In genomic region chr9:41161413-41161812, GRCm38 (mm10) we compare ENCODE assay signal across 9 mouse cellular contexts. TPM values are rescaled to one million over a fixed set of nuclear protein-coding genes. Genes with fewer than 3 reads are reported as not detected.
DNase-seq lines count a peak whose midpoint lies in the region; ATAC-seq lines count a peak whose summit lies in the region.
"Had no signal": no experiment of that assay in that cellular context is flagged by ENCODE, and none has a peak within 500 bp of the region (broad histone marks: within the 10 kb centered on the region; RNA-seq: fewer than 3 reads in every experiment).

Gene Ubash3b (minus strand): TSS chr9:41161697.

- H3K27me3 ChIP-seq in midbrain, embryonic 13.5 days, result peaks cover 12% of the 10 kb centered on the region; the same call in 1 of the 2 replicates
- peaks cover 35% of the 10 kb centered on the region for H3K27me3 ChIP-seq in midbrain, embryonic 10.5 days (ENCODE audit: low read depth, poor library complexity, severe bottlenecking)

- H3K9me3 ChIP-seq in midbrain, embryonic 13.5 days, result no peaks in the 10 kb centered on the region
- no peaks in the 10 kb centered on the region; the same call in 1 of the 2 replicates for H3K9me3 ChIP-seq in midbrain, embryonic 10.5 days (replicated peaks)

- H3K27ac ChIP-seq in midbrain, embryonic 13.5 days, result no peak within 1 kb of the TSS
- no peak within 1 kb of the TSS for H3K27ac ChIP-seq in midbrain, embryonic 10.5 days (replicated peaks)

- H3K36me3 ChIP-seq in midbrain, embryonic 13.5 days, result no peaks in the 10 kb centered on the region
- H3K36me3 ChIP-seq in midbrain, embryonic 10.5 days, result no peaks in the 10 kb centered on the region

- DNase-seq in heart, adult 11 months, result peak; percentile 92
- no peak for DNase-seq in heart, postnatal 4 days
- DNase-seq in midbrain, embryonic 10.5 days (ENCODE audit: low spot score), result no peak
- no peak for DNase-seq in left cerebral cortex, postnatal 4 days
- DNase-seq in yolk sac, embryonic 10.5 days (ENCODE audit: low spot score), result peak; percentile 81
- DNase-seq in adrenal gland, postnatal 25 days, result no peak
- DNase-seq in heart, adult 18-20 months, result no peak
- DNase-seq: adrenal gland, postnatal 10 days had no signal

- H3K4me2 ChIP-seq in midbrain, embryonic 13.5 days (replicated peaks), result no peak within 1 kb of the TSS

- intact Hi-C loops in left cerebral cortex, postnatal 4 days (cut with DNase I), result no loop called here

- 80% methylated on average over 6 of the region's 6 CpGs for WGBS in midbrain, embryonic 13.5 days
- 88% methylated on average over 6 of the region's 6 CpGs for WGBS in midbrain, embryonic 10.5 days

- no peak for ATAC-seq in midbrain, embryonic 13.5 days

- H3K4me3 ChIP-seq in midbrain, embryonic 13.5 days (replicated peaks), result no peak within 1 kb of the TSS
- no peak within 1 kb of the TSS for H3K4me3 ChIP-seq in midbrain, embryonic 10.5 days

- H3K9ac ChIP-seq in midbrain, embryonic 13.5 days (replicated peaks), result no peak within 1 kb of the TSS

- peaks cover 20% of the 10 kb centered on the region for H3K4me1 ChIP-seq in midbrain, embryonic 13.5 days (replicated peaks)
- peaks cover 27% of the 10 kb centered on the region for H3K4me1 ChIP-seq in midbrain, embryonic 10.5 days

RNA-seq across cellular contexts. Expression of gene Ubash3b, which starts in this region (rescaled TPM):
- 1 to 10 TPM; 6.2 to 6.9 TPM for total RNA-seq in heart, postnatal 4 days (2021)
- 12.1 and 12.6 TPM in 2 replicates for polyA plus RNA-seq in midbrain, embryonic 13.5 days (2015; fragmentation: Nextera tagmentation; extraction: Ambion mirVana)
- polyA plus RNA-seq in midbrain, embryonic 10.5 days (2016; fragmentation: Nextera tagmentation; extraction: Ambion mirVana), result 5.8 and 6.3 TPM in 2 replicates
- 10 to 100 TPM; 24.9 to 29.0 TPM for total RNA-seq in left cerebral cortex, postnatal 4 days (2021)
- total RNA-seq in adrenal gland, postnatal 25 days (2021), result 1.2 and 2.1 TPM in 2 replicates
- total RNA-seq in heart, adult 18-20 months (2021), result 1 to 10 TPM in 1 of 2 experiments, under 1 TPM in 1; 0.89 to 1.5 TPM

Comparison
In these comparisons a context has a peak if more than half of its experiments do, and no peak if none do; other contexts are left out.
1. DNase-seq: peak in heart, adult 11 months (single experiment) and yolk sac, embryonic 10.5 days (single experiment); none in heart, postnatal 4 days (single experiment), midbrain, embryonic 10.5 days (single experiment), left cerebral cortex, postnatal 4 days (single experiment), adrenal gland, postnatal 25 days (single experiment) and heart, adult 18-20 months (0 of 2).